Mouse (Mus musculus) ES-Bruce4 (cell line): ENCODE data around the gene Vipr1. TPM values are rescaled to one million over a fixed set of nuclear protein-coding genes. Genes with fewer than 3 reads are reported as not detected.

Experiments used
- H3K27ac ChIP-seq: 2 replicates; pipeline ENCODE4 v1.5.1; 2012; ENCODE audit warnings: low read length, inconsistent platforms; ENCODE audit not compliant: insufficient read depth
- H3K27me3 ChIP-seq: 2 replicates; pipeline ENCODE4 v1.6.1; 2012; ENCODE audit warnings: mild to moderate bottlenecking, low read length, inconsistent platforms; ENCODE audit not compliant: control insufficient read depth, poor library complexity, insufficient read depth, severe bottlenecking
- H3K36me3 ChIP-seq: 2 replicates; pipeline ENCODE4 v1.6.1; 2012; ENCODE audit warnings: inconsistent platforms, mild to moderate bottlenecking, low read length, moderate library complexity; ENCODE audit not compliant: control insufficient read depth, poor library complexity, insufficient read depth, severe bottlenecking
- H3K4me1 ChIP-seq: one replicate; pipeline ENCODE4 v1.8.1; 2011; ENCODE audit warnings: low read length; ENCODE audit not compliant: control insufficient read depth, insufficient read depth
- H3K4me3 ChIP-seq: 2 replicates; pipeline ENCODE4 v1.5.1; 2011; ENCODE audit warnings: low read depth, mild to moderate bottlenecking, low read length
- H3K9ac ChIP-seq: 2 replicates; pipeline ENCODE4 v1.6.1; 2012; ENCODE audit warnings: low read depth, mild to moderate bottlenecking, inconsistent platforms; ENCODE audit not compliant: poor library complexity, severe bottlenecking
- H3K9me3 ChIP-seq: replicated peaks from 2 replicates; pipeline ENCODE4 v1.6.1; 2012; ENCODE audit warnings: mild to moderate bottlenecking, low read length, inconsistent platforms; ENCODE audit not compliant: control insufficient read depth, poor library complexity, insufficient read depth, severe bottlenecking
- CTCF ChIP-seq: IDR thresholded peaks from one replicate; pipeline ENCODE4 v1.8.1; 2011; ENCODE audit warnings: low read depth, low read length
- EP300 ChIP-seq: IDR thresholded peaks from 2 replicates; pipeline ENCODE4 v1.6.1; 2011; ENCODE audit warnings: low read depth, low read length; ENCODE audit not compliant: insufficient read depth
- POLR2A ChIP-seq: IDR thresholded peaks from one replicate; pipeline ENCODE4 v1.8.1; 2011; ENCODE audit warnings: low read length; ENCODE audit not compliant: insufficient read depth
- polyA plus RNA-seq: library from polyadenylated mRNA; stranded (reverse); fragments of >200 nt; gene quantifications from 2 replicates; pipeline ENCODE4 v1.2.4, GENCODE M21; 2011; ENCODE audit warnings: low read depth; ENCODE audit not compliant: missing spikeins, insufficient read depth, insufficient read length

Gene Vipr1
- polyA plus RNA-seq, 1 experiment: 0.28 TPM

DNA sequence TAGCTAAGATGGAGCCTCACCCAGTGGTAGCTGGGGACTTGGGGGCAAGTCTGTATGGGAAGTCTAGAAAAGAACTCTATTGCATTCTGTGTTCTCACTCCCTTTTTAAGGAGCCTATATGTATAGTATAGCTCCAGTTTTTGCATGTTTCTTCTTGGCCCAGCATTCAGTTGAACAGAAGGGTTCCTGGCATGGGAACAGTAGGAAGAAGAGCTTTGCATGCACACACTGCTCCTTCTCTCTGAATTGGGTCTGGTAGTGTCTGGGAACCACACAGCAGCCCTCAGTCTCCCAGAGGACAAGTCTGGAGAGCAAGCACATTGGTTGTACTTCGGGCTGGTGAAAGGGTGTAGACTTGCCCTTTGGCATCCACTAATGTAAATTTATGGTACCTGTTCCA, 11.9 kb upstream of the Vipr1 start:
- Histone ChIP-seq H3K4me3 (no peak overlapping the region), H3K9me3 (no peaks in the 10 kb centered on the region), H3K9ac (no peak overlapping the region), H3K27me3 (no peaks in the 10 kb centered on the region), H3K36me3 (no peaks in the 10 kb centered on the region), H3K27ac (no peak overlapping the region), H3K4me1 (no peaks in the 10 kb centered on the region)
- TF ChIP-seq CTCF (no peak), EP300 (no peak), POLR2A (no peak)

- no peaks in the 10 kb centered on the region for H3K4me1 ChIP-seq
- TF ChIP-seq POLR2A (no peak), EP300 (no peak)
- H3K9ac ChIP-seq: no peak overlapping the region
- no peaks in the 10 kb centered on the region for H3K9me3 ChIP-seq
- H3K36me3 ChIP-seq: no peaks in the 10 kb centered on the region
- no peak overlapping the region for H3K4me3 ChIP-seq
- H3K27ac ChIP-seq: no peak overlapping the region
- no peaks in the 10 kb centered on the region for H3K27me3 ChIP-seq
These were observed 10.6 kb upstream of the Vipr1 start for GRCm38 (mm10) chr9:121631946-121632345.

- no peak overlapping the region for H3K27ac ChIP-seq
- H3K27me3 ChIP-seq: no peaks in the 10 kb centered on the region
- no peaks in the 10 kb centered on the region for H3K36me3 ChIP-seq
- H3K9me3 ChIP-seq: no peaks in the 10 kb centered on the region
- no peak overlapping the region for H3K4me3 ChIP-seq
- H3K4me1 ChIP-seq: no peaks in the 10 kb centered on the region
- TF ChIP-seq POLR2A (no peak), CTCF (no peak), EP300 (no peak)
- no peak overlapping the region for H3K9ac ChIP-seq
These were observed 9.6 kb upstream of the Vipr1 start for GRCm38 (mm10) chr9:121632891-121633290.

DNA sequence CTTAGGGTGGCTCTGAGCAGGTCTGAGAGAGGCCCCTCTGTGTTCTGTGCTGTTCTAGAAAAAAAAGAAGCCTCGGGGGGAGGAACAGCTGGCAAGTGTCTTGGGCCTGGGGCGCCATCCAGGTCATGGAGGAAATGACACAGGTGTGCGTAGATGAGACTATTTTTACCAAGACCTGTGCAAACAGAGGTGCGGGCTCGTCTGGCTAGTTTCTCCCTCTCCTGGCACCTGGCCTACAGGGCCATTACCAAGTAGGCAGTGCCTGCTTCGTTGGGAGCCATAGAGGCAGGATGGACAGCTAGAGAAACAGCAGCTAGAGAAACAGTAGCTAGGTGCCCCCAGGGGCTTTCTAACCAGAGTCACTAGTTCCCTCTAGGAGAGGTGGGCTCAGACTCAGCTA, 9.2 kb upstream of the Vipr1 start:
- no peak overlapping the region for H3K4me3 ChIP-seq
- no peaks in the 10 kb centered on the region for H3K27me3 ChIP-seq
- H3K9ac ChIP-seq: no peak overlapping the region
- H3K27ac ChIP-seq: no peak overlapping the region
- no peaks in the 10 kb centered on the region for H3K36me3 ChIP-seq
- H3K4me1 ChIP-seq: no peaks in the 10 kb centered on the region
- H3K9me3 ChIP-seq: no peaks in the 10 kb centered on the region
- TF ChIP-seq EP300 (no peak), POLR2A (no peak), CTCF (no peak)

GRCm38 (mm10) chr9:121635835-121636576, 6.5 kb upstream of the Vipr1 start:
- no peak for TF ChIP-seq POLR2A
- TF ChIP-seq CTCF: no peak
- TF ChIP-seq EP300: no peak
- no peaks in the 10 kb centered on the region for H3K4me1 ChIP-seq
- no peak overlapping the region for H3K4me3 ChIP-seq
- no peaks in the 10 kb centered on the region for H3K9me3 ChIP-seq
- H3K36me3 ChIP-seq: no peaks in the 10 kb centered on the region
- no peak overlapping the region for H3K27ac ChIP-seq
- no peaks in the 10 kb centered on the region; the same call in 1 of the 2 replicates for H3K27me3 ChIP-seq
- H3K9ac ChIP-seq: no peak overlapping the region

GRCm38 (mm10) chr9:121639790-121640189, 2.7 kb upstream of the Vipr1 start:
- TF ChIP-seq EP300 (no peak), POLR2A (no peak), CTCF (no peak)
- H3K4me3 ChIP-seq: no peak overlapping the region
- peaks cover 3% of the 10 kb centered on the region; the same call in 1 of the 2 replicates for H3K27me3 ChIP-seq
- no peak overlapping the region for H3K9ac ChIP-seq
- H3K36me3 ChIP-seq: no peaks in the 10 kb centered on the region
- H3K4me1 ChIP-seq: no peaks in the 10 kb centered on the region
- no peaks in the 10 kb centered on the region for H3K9me3 ChIP-seq
- no peak overlapping the region for H3K27ac ChIP-seq
